Mouse (Mus musculus): Measurements from ENCODE around the gene Gpr107. TPM values are rescaled to one million over a fixed set of nuclear protein-coding genes. Genes with fewer than 3 reads are reported as not detected.

The Gpr107 gene
- polyA plus RNA-seq, 1 experiment from 2014 or later: 23.6 TPM

DNA sequence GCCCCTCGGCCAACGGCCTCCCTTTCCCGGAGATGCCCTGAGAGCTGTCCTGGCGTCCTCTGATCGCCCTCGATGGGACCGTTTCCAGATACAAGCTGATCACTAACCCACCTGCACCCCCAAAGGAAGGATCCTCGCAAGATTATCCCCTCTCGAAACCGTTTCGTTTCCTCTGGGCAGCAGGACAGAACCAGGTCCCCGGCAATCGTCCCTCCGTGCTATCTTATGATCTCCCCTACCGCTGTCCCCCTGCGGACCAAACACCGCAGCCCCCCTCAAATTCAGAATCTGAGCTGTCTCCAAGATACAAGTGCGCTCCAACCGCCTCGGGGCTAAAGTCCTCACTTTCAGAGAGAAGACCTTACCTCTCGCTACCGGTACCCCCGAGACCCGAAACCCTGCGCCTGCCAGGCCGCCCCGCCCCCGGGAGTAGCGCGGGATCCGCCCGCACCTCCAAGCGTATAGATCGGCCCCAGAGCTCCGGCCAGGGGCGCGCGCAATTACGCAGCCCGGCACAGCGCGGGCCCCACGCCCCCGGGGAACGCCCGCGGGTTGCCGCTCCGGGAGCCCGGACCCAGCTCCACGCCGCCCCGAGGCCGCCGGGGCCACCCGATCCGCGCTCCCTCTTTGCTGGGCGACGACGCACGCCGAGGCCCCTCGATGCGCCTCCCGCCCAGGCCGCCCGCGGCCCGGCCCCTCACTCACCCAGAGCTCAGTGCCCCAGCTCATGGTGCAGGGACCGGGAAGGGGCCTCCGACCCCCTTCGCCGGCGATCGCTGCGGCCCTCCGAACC, 10.8 kb upstream of the Gpr107 start:
- DNase-seq: peak; percentile 55
- no peak for TF ChIP-seq CTCF (IDR thresholded peaks at IDR 0.05; ENCODE audit: low read depth)
- whole genome bisulfite sequencing: under 1% methylated on average over 72 of the region's 78 CpGs
- H3K27me3 ChIP-seq (ENCODE audit: insufficient read depth, low read length): no peaks in the 10 kb centered on the region
- peak overlapping the region; percentile 93 for H3K4me3 ChIP-seq (ENCODE audit: low read depth, low read length)
- ATAC-seq (ENCODE audit: insufficient read depth): peak; percentile 71
- peak overlapping the region; percentile 92 for H3K4me2 ChIP-seq
- H3K4me1 ChIP-seq (ENCODE audit: insufficient read depth): peaks cover 11% of the 10 kb centered on the region; the same call in 1 of the 2 replicates
- peak overlapping the region; percentile 81 for H3K27ac ChIP-seq (ENCODE audit: low read depth)
- H3K9ac ChIP-seq: peak overlapping the region; percentile 85
- H3K9me3 ChIP-seq (ENCODE audit: low read depth, low read length): no peaks in the 10 kb centered on the region
- H3K36me3 ChIP-seq (ENCODE audit: insufficient read depth): 0 out of 2 replicates have a peak, but pooled peaks cover 4% of the 10 kb centered on the region

DNA sequence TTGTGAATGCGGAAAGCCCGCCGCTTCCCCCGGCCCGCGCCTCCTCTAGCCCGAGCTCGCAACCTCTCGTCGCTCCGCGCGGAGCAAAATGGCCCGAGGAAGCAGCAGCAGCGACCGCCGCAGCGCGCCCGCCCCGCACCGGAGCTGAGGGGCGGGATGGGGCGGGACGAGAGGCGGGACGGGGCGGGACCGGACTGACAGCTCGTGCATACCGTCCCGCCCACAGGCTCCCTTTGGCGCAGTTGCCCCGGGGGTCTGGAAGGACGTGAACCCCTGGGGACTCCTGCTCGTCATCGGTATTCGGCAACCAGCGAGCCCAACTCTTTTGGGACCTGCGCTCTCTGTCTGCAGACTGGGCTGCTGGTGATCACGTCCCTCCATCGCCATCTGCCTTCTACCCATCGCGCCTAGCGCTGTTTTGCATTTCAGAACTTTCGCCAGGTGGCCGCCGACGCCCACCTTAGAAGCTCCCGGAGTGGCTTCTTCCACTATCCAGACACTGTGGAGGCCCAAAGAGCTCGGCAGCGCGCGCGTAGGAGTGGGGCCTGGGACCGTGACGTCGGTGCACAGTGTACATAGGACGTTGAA, 10.2 kb upstream of the Gpr107 start, which contains the start of gene Fnbp1:
Gene Fnbp1, minus strand, starts transcription at position 142 of the 588 bp plus-strand sequence.
- Histone ChIP-seq H3K4me1 (ENCODE audit: insufficient read depth) (peaks cover 11% of the 10 kb centered on the region; the same call in 1 of the 2 replicates), H3K9me3 (ENCODE audit: low read depth, low read length) (no peaks in the 10 kb centered on the region), H3K4me2 (peak within 1 kb of the TSS; percentile 92), H3K36me3 (ENCODE audit: insufficient read depth) (peaks cover 6% of the 10 kb centered on the region; the same call in 1 of the 2 replicates), H3K27me3 (ENCODE audit: insufficient read depth, low read length) (no peaks in the 10 kb centered on the region), H3K9ac (peak within 1 kb of the TSS; percentile 85), H3K27ac (ENCODE audit: low read depth) (peak within 1 kb of the TSS; percentile 81), H3K4me3 (ENCODE audit: low read depth, low read length) (peak within 1 kb of the TSS; percentile 93)
- peak; percentile 91 for DNase-seq
- no peak for TF ChIP-seq CTCF (IDR thresholded peaks at IDR 0.05; ENCODE audit: low read depth)
- WGBS: 1% methylated on average over 59 of the region's 59 CpGs
- ATAC-seq (ENCODE audit: insufficient read depth): peak; percentile 94

DNA sequence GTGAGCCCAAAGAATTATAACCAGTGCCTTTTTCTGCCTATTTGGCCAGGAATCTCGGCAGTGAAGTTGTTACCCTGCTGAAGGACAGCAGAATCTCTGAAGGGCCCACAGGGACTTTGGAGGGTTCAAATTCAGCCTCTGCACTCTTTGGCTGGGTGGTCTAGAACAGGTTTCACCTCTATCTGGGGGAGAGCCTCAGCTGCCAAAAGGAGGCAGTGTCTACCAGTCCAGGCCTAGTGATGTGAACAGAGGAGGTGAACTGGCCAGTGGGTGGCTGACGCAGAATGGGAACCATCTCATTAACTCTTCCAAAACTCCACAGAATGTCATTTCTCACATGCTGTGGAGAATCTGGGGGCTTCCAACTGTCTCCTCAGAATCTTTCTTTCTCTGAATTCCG, 9.6 kb upstream of the Gpr107 start:
- TF ChIP-seq CTCF (IDR thresholded peaks at IDR 0.05; ENCODE audit: low read depth): peak; percentile 17; the same call in 1 of the 2 replicates
- DNase-seq: no peak
- Histone ChIP-seq H3K9me3 (ENCODE audit: low read depth, low read length) (no peaks in the 10 kb centered on the region), H3K27ac (ENCODE audit: low read depth) (no peak overlapping the region), H3K4me2 (peak overlapping the region; percentile 92), H3K27me3 (ENCODE audit: insufficient read depth, low read length) (no peaks in the 10 kb centered on the region), H3K4me1 (ENCODE audit: insufficient read depth) (peaks cover 11% of the 10 kb centered on the region; the same call in 1 of the 2 replicates), H3K4me3 (ENCODE audit: low read depth, low read length) (peak overlapping the region; percentile 93), H3K36me3 (ENCODE audit: insufficient read depth) (peaks cover 10% of the 10 kb centered on the region; the same call in 1 of the 2 replicates), H3K9ac (peak overlapping the region; percentile 85)
- 20% methylated on average over 3 of the region's 3 CpGs for WGBS
- ATAC-seq (ENCODE audit: insufficient read depth): no peak

DNA sequence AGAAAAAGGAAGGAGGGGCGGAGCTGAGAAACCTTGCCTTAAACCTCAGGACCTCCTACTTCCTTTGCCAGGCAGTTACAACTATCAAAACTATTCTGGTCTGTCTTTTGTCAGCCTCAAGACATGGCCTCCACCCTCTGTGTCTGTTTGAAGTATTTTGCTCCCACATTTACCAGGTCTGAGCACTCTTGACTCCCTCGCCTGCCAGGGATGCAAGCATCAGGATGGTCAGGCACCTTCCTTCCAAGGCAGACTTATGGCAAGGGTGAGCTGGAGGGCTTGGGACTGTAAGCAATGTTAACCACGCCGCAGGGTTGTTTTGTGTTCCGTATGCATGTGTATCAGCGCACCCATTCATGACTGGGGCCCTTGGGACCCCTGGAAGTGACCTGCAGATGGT, 8.8 kb upstream of the Gpr107 start:
- H3K36me3 ChIP-seq (ENCODE audit: insufficient read depth): peaks cover 15% of the 10 kb centered on the region
- peaks cover 11% of the 10 kb centered on the region; the same call in 1 of the 2 replicates for H3K4me1 ChIP-seq (ENCODE audit: insufficient read depth)
- ATAC-seq (ENCODE audit: insufficient read depth) (no peak), DNase-seq (no peak)
- WGBS: 74% methylated on average over 6 of the region's 6 CpGs
- no peak overlapping the region for H3K4me3 ChIP-seq (ENCODE audit: low read depth, low read length)
- no peaks in the 10 kb centered on the region for H3K9me3 ChIP-seq (ENCODE audit: low read depth, low read length)
- no peak overlapping the region for H3K4me2 ChIP-seq
- TF ChIP-seq CTCF (IDR thresholded peaks at IDR 0.05; ENCODE audit: low read depth): no peak
- H3K27me3 ChIP-seq (ENCODE audit: insufficient read depth, low read length): no peaks in the 10 kb centered on the region
- no peak overlapping the region for H3K27ac ChIP-seq (ENCODE audit: low read depth)
- no peak overlapping the region for H3K9ac ChIP-seq

DNA sequence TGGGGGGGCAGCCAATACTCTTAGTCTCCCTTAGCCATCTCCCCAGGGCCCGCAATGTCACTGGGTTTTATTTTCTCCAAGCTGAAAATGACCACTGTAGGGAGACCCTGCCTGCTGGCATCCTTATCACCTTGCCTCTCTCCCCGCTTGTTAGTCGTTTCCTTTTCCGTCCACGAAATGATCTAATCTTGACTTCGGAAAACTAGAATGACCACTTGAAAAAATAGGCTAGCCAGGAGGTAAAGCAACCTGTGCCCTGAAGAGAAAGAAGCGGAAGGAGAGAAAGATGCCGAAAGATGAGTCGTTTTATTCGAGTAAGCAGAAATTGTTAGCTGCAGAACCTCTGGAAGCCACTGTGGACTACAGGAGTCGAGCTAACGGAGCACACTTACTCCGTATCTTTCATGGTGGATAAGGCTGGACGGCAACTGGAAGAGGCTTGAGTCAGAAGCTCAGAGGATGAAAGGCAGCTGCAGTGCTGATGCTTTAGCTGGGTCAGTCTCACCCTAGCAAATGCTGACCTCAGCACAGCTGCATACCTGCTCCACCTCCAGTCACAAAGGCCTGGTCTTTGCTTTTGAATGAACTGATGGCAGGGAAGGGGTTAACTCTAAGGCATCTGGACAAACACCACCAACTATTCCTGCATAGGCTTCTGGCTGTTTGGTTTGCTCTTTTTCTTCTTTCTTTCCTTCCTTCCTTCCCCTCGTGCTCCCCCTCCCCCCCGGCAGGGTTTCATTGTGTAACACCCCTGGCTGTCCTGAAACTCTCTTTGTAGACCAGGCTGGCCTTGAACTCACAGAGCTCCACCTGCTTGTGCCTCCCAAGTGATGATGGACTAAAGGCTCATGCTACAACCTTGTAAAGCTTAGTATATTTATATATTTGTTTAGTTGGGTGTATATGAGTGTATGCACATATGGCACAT, 8.1 kb upstream of the Gpr107 start:
- Histone ChIP-seq H3K9ac (no peak overlapping the region), H3K27me3 (ENCODE audit: insufficient read depth, low read length) (no peaks in the 10 kb centered on the region), H3K4me3 (ENCODE audit: low read depth, low read length) (no peak overlapping the region), H3K4me2 (no peak overlapping the region), H3K9me3 (ENCODE audit: low read depth, low read length) (no peaks in the 10 kb centered on the region), H3K4me1 (ENCODE audit: insufficient read depth) (peaks cover 11% of the 10 kb centered on the region; the same call in 1 of the 2 replicates), H3K36me3 (ENCODE audit: insufficient read depth) (peaks cover 16% of the 10 kb centered on the region), H3K27ac (ENCODE audit: low read depth) (no peak overlapping the region)
- DNase-seq: no peak
- ATAC-seq (ENCODE audit: insufficient read depth): no peak
- TF ChIP-seq CTCF (IDR thresholded peaks at IDR 0.05; ENCODE audit: low read depth): no peak
- 65% methylated on average over 16 of the region's 16 CpGs for WGBS

DNA sequence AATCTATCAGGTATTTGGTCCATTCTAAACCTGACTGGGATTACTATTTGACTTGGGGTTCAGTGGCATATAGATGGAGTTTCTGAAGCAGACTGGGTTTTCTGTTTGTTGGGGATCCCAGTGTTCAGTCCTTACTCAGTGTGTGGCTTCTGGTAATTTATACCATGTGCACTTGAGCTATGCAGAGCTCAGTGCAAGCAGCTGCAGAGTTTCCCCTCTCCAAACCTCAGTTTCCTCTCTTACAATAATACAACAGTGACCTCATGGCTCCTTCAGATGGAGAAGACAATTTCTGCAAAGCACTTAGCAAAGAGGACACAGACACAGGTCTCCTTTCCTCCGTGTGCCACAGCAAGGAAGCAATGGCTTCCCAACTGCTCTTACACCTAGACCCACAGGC, 7.2 kb upstream of the Gpr107 start:
- Histone ChIP-seq H3K27ac (ENCODE audit: low read depth) (no peak overlapping the region), H3K4me3 (ENCODE audit: low read depth, low read length) (no peak overlapping the region), H3K4me1 (ENCODE audit: insufficient read depth) (peaks cover 10% of the 10 kb centered on the region; the same call in 1 of the 2 replicates), H3K9me3 (ENCODE audit: low read depth, low read length) (no peaks in the 10 kb centered on the region), H3K36me3 (ENCODE audit: insufficient read depth) (peaks cover 16% of the 10 kb centered on the region), H3K27me3 (ENCODE audit: insufficient read depth, low read length) (no peaks in the 10 kb centered on the region), H3K9ac (no peak overlapping the region), H3K4me2 (no peak overlapping the region)
- no peak for TF ChIP-seq CTCF (IDR thresholded peaks at IDR 0.05; ENCODE audit: low read depth)
- WGBS: 91% methylated on average over 1 of the region's 1 CpGs
- no peak for ATAC-seq (ENCODE audit: insufficient read depth)
- DNase-seq: no peak
